Mouse (Mus musculus): ENCODE results near the gene Dock10. TPM values are rescaled to one million over a fixed set of nuclear protein-coding genes. Genes with fewer than 3 reads are reported as not detected.

Dock10 gene
- 4.5 and 6.7 TPM in 2 replicates for polyA plus RNA-seq (2021; fragmentation: Nextera tagmentation)
- long read RNA-seq, experiment 1, partial matches to known transcripts: 10 of 29 reads
- long read RNA-seq, experiment 1, other reads (novel, unspliced or antisense): 18 of 29 reads
- long read RNA-seq, experiment 2, partial matches to known transcripts: 1 of 6 reads
- long read RNA-seq, experiment 2, other reads (novel, unspliced or antisense): 5 of 6 reads

GRCm38 (mm10) chr1:80757977-80758797, at the start of gene Dock10:
Gene Dock10 (minus strand): TSS chr1:80758527.

GRCm38 (mm10) chr1:80461348-80461747, 297.0 kb downstream of the Dock10 start, which contains the start of gene Gm45261:
Gene Gm45261 (minus strand): TSS chr1:80461448.

Data from left cerebral cortex, adult 6 months (tissue).